Mouse (Mus musculus): ENCODE measurements around the gene Ddx5.
A peak's percentile ranks its signal among the peaks of the same experiment; 100 is the strongest.
"Not testable (repeated sequence)": the region's sequence is repeated elsewhere in the genome, so short reads cannot be mapped to it uniquely, and the experiment has no call there.

Ddx5 gene

GRCm38 (mm10) chr11:106788026-106788774 lies 785 bp downstream of the Ddx5 start:
- peak; percentile 98 to 99 for DNase-seq

- peak; percentile 86 to 88 for DNase-seq
These were observed 1.6 kb downstream of the Ddx5 start for GRCm38 (mm10) chr11:106787131-106788025.

GRCm38 (mm10) chr11:106785043-106785442 lies 3.9 kb downstream of the Ddx5 start:
- no peak for DNase-seq

- DNase-seq = no peak
These were observed 4.5 kb downstream of the Ddx5 start for GRCm38 (mm10) chr11:106784476-106784875.

GRCm38 (mm10) chr11:106782841-106783764 lies 5.9 kb downstream of the Ddx5 start:
- no peak for DNase-seq

GRCm38 (mm10) chr11:106782271-106782670 lies 6.7 kb downstream of the Ddx5 start:
- not testable (repeated sequence) for DNase-seq

GRCm38 (mm10) chr11:106780590-106781220 lies 8.3 kb downstream of the Ddx5 start:
- DNase-seq = no peak

- no peak for DNase-seq
These were observed 8.9 kb downstream of the Ddx5 start for GRCm38 (mm10) chr11:106780089-106780425.

GRCm38 (mm10) chr11:106779388-106780088 lies 9.4 kb downstream of the Ddx5 start, which contains the start of gene Polg2:
Gene Polg2 (minus strand): TSS chr11:106779537.
- peak; percentile 86 to 87 for DNase-seq

GRCm38 (mm10) chr11:106778589-106779387 lies 10.2 kb downstream of the Ddx5 start:
- DNase-seq = no peak

- DNase-seq = no peak
These were observed 10.9 kb downstream of the Ddx5 start for GRCm38 (mm10) chr11:106778132-106778531.

GRCm38 (mm10) chr11:106777395-106777794 lies 11.6 kb downstream of the Ddx5 start:
- DNase-seq = no peak

GRCm38 (mm10) chr11:106776960-106777359 lies 12.0 kb downstream of the Ddx5 start:
- DNase-seq = no peak

- DNase-seq = no peak
These were observed 15.9 kb downstream of the Ddx5 start for GRCm38 (mm10) chr11:106773061-106773460.

- DNase-seq = peak in 1 of 2 experiments; percentile 60
These were observed 18.6 kb downstream of the Ddx5 start for GRCm38 (mm10) chr11:106770195-106770974.

- DNase-seq = no peak
These were observed 21.5 kb downstream of the Ddx5 start for GRCm38 (mm10) chr11:106767516-106767915.

- DNase-seq = no peak
These were observed 22.3 kb downstream of the Ddx5 start for GRCm38 (mm10) chr11:106766611-106767162.

GRCm38 (mm10) chr11:106762800-106763185 lies 26.2 kb downstream of the Ddx5 start:
- DNase-seq = peak; percentile 35 to 45

GRCm38 (mm10) chr11:106762139-106762799 lies 26.7 kb downstream of the Ddx5 start:
- peak; percentile 71 to 75 for DNase-seq
